Mouse (Mus musculus) lung, adult 2 months (tissue): ENCODE results near the gene Prrg2.

Experiments used
- CTCF ChIP-seq: fragments of 200-500 bp; IDR thresholded peaks from 2 replicates; pipeline ENCODE4 v1.5.1; 2011; ENCODE audit warnings: mild to moderate bottlenecking, low read length, control low read depth; ENCODE audit not compliant: insufficient read depth
- POLR2A ChIP-seq: fragments of 200-500 bp; IDR thresholded peaks from 2 replicates; pipeline ENCODE4 v1.6.1; 2011; ENCODE audit warnings: low read depth, mild to moderate bottlenecking, control low read depth, low read length, borderline replicate concordance; ENCODE audit errors: extremely low read depth

- TF ChIP-seq POLR2A (no peak), CTCF (no peak)
Observed at GRCm38 (mm10) chr7:45056329-45056971, 6.0 kb downstream of the Prrg2 start.
